Comparison of ENCODE assay signal across 33 mouse cellular contexts in the genomic region with DNA sequence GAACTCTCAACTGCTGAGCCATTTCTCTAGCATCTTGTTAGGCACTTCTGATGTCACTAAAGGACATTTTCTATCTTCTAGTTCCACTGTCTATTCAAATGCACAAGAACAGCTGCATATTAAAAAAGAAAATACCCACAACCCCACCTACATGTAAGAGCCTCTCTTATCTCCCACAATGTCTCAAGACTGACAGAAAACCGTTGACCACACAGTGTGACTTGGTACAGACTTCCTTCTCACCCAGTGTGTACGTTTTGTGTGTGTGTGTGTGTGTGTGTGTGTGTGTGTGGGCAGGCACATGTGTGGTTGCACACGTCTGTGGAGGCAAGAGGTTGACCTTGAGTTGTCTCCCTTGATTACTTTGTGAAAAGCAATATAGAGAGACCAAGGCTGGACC. TPM values are rescaled to one million over a fixed set of nuclear protein-coding genes. Genes with fewer than 3 reads are reported as not detected.
DNase-seq lines count a peak whose midpoint lies in the region; ATAC-seq and TF ChIP-seq lines count a peak whose summit lies in the region.
"Had no signal": no experiment of that assay in that cellular context is flagged by ENCODE, and none has a peak within 500 bp of the region (broad histone marks: within the 10 kb centered on the region; RNA-seq: fewer than 3 reads in every experiment).

No protein-coding gene starts in this region.

- no peak overlapping the region for H3K27ac ChIP-seq in liver, embryonic 14.5 days
- no peak overlapping the region for H3K27ac ChIP-seq in liver, postnatal 0 days (ENCODE audit: low read depth)
- H3K27ac ChIP-seq in kidney, embryonic 15.5 days, result no peak overlapping the region
- H3K27ac ChIP-seq: embryonic facial prominence, embryonic 10.5 days; embryonic facial prominence, embryonic 13.5 days; forebrain, embryonic 12.5 days; forebrain, embryonic 15.5 days; heart, embryonic 15.5 days; hindbrain, embryonic 14.5 days; hindbrain, postnatal 0 days had no signal

- H3K27me3 ChIP-seq in liver, embryonic 14.5 days (ENCODE audit: control insufficient read depth, insufficient read depth, low read length), result no peaks in the 10 kb centered on the region
- H3K27me3 ChIP-seq in liver, postnatal 0 days (ENCODE audit: insufficient read depth, low read length), result no peaks in the 10 kb centered on the region
- H3K27me3 ChIP-seq in kidney, embryonic 15.5 days, result no peaks in the 10 kb centered on the region
- H3K27me3 ChIP-seq: embryonic facial prominence, embryonic 13.5 days; forebrain, embryonic 12.5 days; forebrain, embryonic 15.5 days; heart, embryonic 12.5 days; heart, embryonic 15.5 days had no signal

- H3K4me3 ChIP-seq in liver, embryonic 14.5 days (ENCODE audit: insufficient read depth in 1 of 2, low read depth in 2 of 2, low read length in 2 of 2), result no peak overlapping the region
- no peak overlapping the region for H3K4me3 ChIP-seq in liver, postnatal 0 days (ENCODE audit: low read depth, low read length)
- H3K4me3 ChIP-seq in kidney, embryonic 15.5 days (replicated peaks), result no peak overlapping the region
- H3K4me3 ChIP-seq: embryonic facial prominence, embryonic 10.5 days; embryonic facial prominence, embryonic 13.5 days; erythroblast, embryonic 14.5 days; forebrain, embryonic 12.5 days; forebrain, embryonic 15.5 days; heart, embryonic 12.5 days; heart, embryonic 15.5 days had no signal

- no peak for DNase-seq in liver, embryonic 14.5 days (ENCODE audit: low read depth in 3 of 3, low spot score in 3 of 3)
- DNase-seq in liver, postnatal 0 days, result no peak
- DNase-seq in MEL-GATA-1-ER (ENCODE audit: extremely low read depth, low read depth), result peak; percentile 49
- no peak for DNase-seq in left cerebral cortex, postnatal 14 days (ENCODE audit: low spot score in 2 of 2)
- DNase-seq: adrenal gland, adult 2 months; adrenal gland, postnatal 14 days; cerebellum, adult 11 months; cerebellum, adult 2 months; cerebellum, adult 9-11 months; cerebellum, postnatal 25 days; embryo, embryonic 11 days; gastrocnemius, postnatal 10 days; gastrocnemius, postnatal 36 days; heart, adult 11 months; heart, postnatal 10 days; heart, postnatal 36 days had no signal

- no peaks in the 10 kb centered on the region for H3K4me1 ChIP-seq in liver, embryonic 14.5 days (replicated peaks; ENCODE audit: control insufficient read depth in 2 of 2, insufficient read depth in 2 of 2, low read length in 1 of 2)
- H3K4me1 ChIP-seq in liver, postnatal 0 days (ENCODE audit: insufficient read depth), result no peaks in the 10 kb centered on the region
- no peaks in the 10 kb centered on the region for H3K4me1 ChIP-seq in kidney, embryonic 15.5 days
- H3K4me1 ChIP-seq: embryonic facial prominence, embryonic 10.5 days; embryonic facial prominence, embryonic 13.5 days; forebrain, embryonic 12.5 days; forebrain, embryonic 15.5 days; heart, embryonic 12.5 days had no signal

- intact Hi-C loops in left cerebral cortex, postnatal 14 days (cut with DNase I), result no loop called here

- no peak overlapping the region for H3K9ac ChIP-seq in liver, embryonic 14.5 days (replicated peaks)
- H3K9ac ChIP-seq in liver, postnatal 0 days (replicated peaks), result no peak overlapping the region
- no peak overlapping the region for H3K9ac ChIP-seq in kidney, embryonic 15.5 days
- H3K9ac ChIP-seq: embryonic facial prominence, embryonic 13.5 days; forebrain, embryonic 12.5 days; forebrain, embryonic 15.5 days; heart, embryonic 12.5 days; heart, embryonic 15.5 days; hindbrain, embryonic 14.5 days had no signal

- WGBS in liver, embryonic 14.5 days (ENCODE audit: insufficient replicate concordance), result 18% methylated on average over 3 of the region's 3 CpGs
- WGBS in liver, postnatal 0 days (ENCODE audit: insufficient replicate concordance), result 43% methylated on average over 3 of the region's 3 CpGs
- WGBS in kidney, embryonic 15.5 days, result 88% methylated on average over 3 of the region's 3 CpGs

- TF ChIP-seq CTCF in liver, embryonic 14.5 days (IDR thresholded peaks at IDR 0.05; ENCODE audit: low read depth), result no peak
- TF ChIP-seq CTCF in liver, postnatal 0 days (IDR thresholded peaks at IDR 0.05; ENCODE audit: low read depth), result no peak

- H3K36me3 ChIP-seq in liver, embryonic 14.5 days (replicated peaks; ENCODE audit: control insufficient read depth, insufficient read depth, low read depth), result peaks cover 89% of the 10 kb centered on the region
- peaks cover 95% of the 10 kb centered on the region for H3K36me3 ChIP-seq in liver, postnatal 0 days (replicated peaks; ENCODE audit: insufficient read depth, low read length)
- peaks cover 100% of the 10 kb centered on the region for H3K36me3 ChIP-seq in kidney, embryonic 15.5 days

- H3K4me2 ChIP-seq in liver, embryonic 14.5 days (ENCODE audit: low read depth), result no peak overlapping the region
- no peak overlapping the region for H3K4me2 ChIP-seq in liver, postnatal 0 days (ENCODE audit: low read depth, low read length)
- no peak overlapping the region for H3K4me2 ChIP-seq in kidney, embryonic 15.5 days
- H3K4me2 ChIP-seq: embryonic facial prominence, embryonic 13.5 days; forebrain, embryonic 12.5 days; forebrain, embryonic 15.5 days; heart, embryonic 12.5 days; heart, embryonic 15.5 days; hindbrain, embryonic 14.5 days had no signal

- peak; percentile 17; the same call in 1 of the 2 replicates for TF ChIP-seq EP300 in liver, embryonic 14.5 days (IDR thresholded peaks at IDR 0.05; ENCODE audit: low read depth)
- TF ChIP-seq EP300 in liver, postnatal 0 days (IDR thresholded peaks at IDR 0.05; ENCODE audit: low read depth), result no peak

- no peaks in the 10 kb centered on the region for H3K9me3 ChIP-seq in liver, embryonic 14.5 days (ENCODE audit: control insufficient read depth, low read length)
- H3K9me3 ChIP-seq in liver, postnatal 0 days (ENCODE audit: low read length), result no peaks in the 10 kb centered on the region
- H3K9me3 ChIP-seq in kidney, embryonic 15.5 days (replicated peaks), result no peaks in the 10 kb centered on the region
- H3K9me3 ChIP-seq: embryonic facial prominence, embryonic 10.5 days; embryonic facial prominence, embryonic 13.5 days; forebrain, embryonic 12.5 days; forebrain, embryonic 15.5 days; heart, embryonic 12.5 days; heart, embryonic 15.5 days had no signal

- ATAC-seq in liver, embryonic 14.5 days (ENCODE audit: insufficient read depth), result no peak
- ATAC-seq in liver, postnatal 0 days, result no peak
- ATAC-seq in megakaryocyte, adult 5-6 weeks (ENCODE audit: poor library complexity, severe bottlenecking), result peak; percentile 27; the same call in 1 of the 2 replicates
- no peak for ATAC-seq in kidney, embryonic 15.5 days (replicated peaks; ENCODE audit: low FRiP score)
- ATAC-seq: forebrain, embryonic 15.5 days; hindbrain, postnatal 0 days had no signal

RNA-seq across cellular contexts. Expression of gene Ubr2, which starts 48.2 kb away (rescaled TPM):
- polyA plus RNA-seq in liver, embryonic 14.5 days (2012; rRNA removed), result 7.2 and 9.7 TPM in 2 replicates
- polyA plus RNA-seq in liver, embryonic 14.5 days (2014; fragmentation: Nextera tagmentation; extraction: Ambion mirVana), result 7.3 and 9.5 TPM in 2 replicates
- 6.1 and 6.6 TPM in 2 replicates for polyA plus RNA-seq in liver, postnatal 0 days (2015; fragmentation: Nextera tagmentation; extraction: Ambion mirVana)
- total RNA-seq in megakaryocyte, adult 5-6 weeks (2015), result 37.4 and 38.2 TPM in 2 replicates
- total RNA-seq in megakaryocyte, adult 5-6 weeks (2017), result 24.2 and 32.5 TPM in 2 replicates
- total RNA-seq in left cerebral cortex, postnatal 14 days (2021), result 10 to 100 TPM; 50.5 to 53.5 TPM
- polyA plus RNA-seq in kidney, embryonic 15.5 days (2015; fragmentation: Nextera tagmentation; extraction: Ambion mirVana), result 18.9 and 21.7 TPM in 2 replicates

RNA-seq across cellular contexts. Expression of gene Prph2, which starts 51.9 kb away (rescaled TPM):
- not detected in 2 replicates for polyA plus RNA-seq in liver, embryonic 14.5 days (2012; rRNA removed)
- not detected in 2 replicates for polyA plus RNA-seq in liver, embryonic 14.5 days (2014; fragmentation: Nextera tagmentation; extraction: Ambion mirVana)
- not detected in 2 replicates for polyA plus RNA-seq in liver, postnatal 0 days (2015; fragmentation: Nextera tagmentation; extraction: Ambion mirVana)
- total RNA-seq in megakaryocyte, adult 5-6 weeks (2015), result not detected in 2 replicates
- total RNA-seq in megakaryocyte, adult 5-6 weeks (2017), result not detected in 2 replicates
- not detected for total RNA-seq in left cerebral cortex, postnatal 14 days (2021)
- 0.08 TPM in 1 of 2 replicates, not detected in the other for polyA plus RNA-seq in kidney, embryonic 15.5 days (2015; fragmentation: Nextera tagmentation; extraction: Ambion mirVana)
- total RNA-seq: adrenal gland, adult 2 months; adrenal gland, postnatal 14 days; adrenal gland, postnatal 4 days; gastrocnemius, adult 18-20 months; gastrocnemius, postnatal 10 days; gastrocnemius, postnatal 36 days; heart, adult 8-10 months; heart, postnatal 10 days; heart, postnatal 36 days; hindbrain, postnatal 0 days had no signal
- polyA plus RNA-seq: adrenal gland, adult 2 months; cerebellum, adult 2 months; cortical plate, adult 2 months; embryonic facial prominence, embryonic 10.5 days; embryonic facial prominence, embryonic 13.5 days; erythroblast, embryonic 14.5 days; forebrain, embryonic 12.5 days; forebrain, embryonic 15.5 days; heart, embryonic 12.5 days; heart, embryonic 15.5 days; hindbrain, embryonic 11.5 days; hindbrain, embryonic 14.5 days; intestine, embryonic 14.5 days had no signal
